Mouse (Mus musculus) liver, embryonic 13.5 days (tissue): ENCODE data around the gene Cdc20b. TPM values are rescaled to one million over a fixed set of nuclear protein-coding genes. Genes with fewer than 3 reads are reported as not detected.

Experiments
- ATAC-seq: fragments of 200-750 bp; cut with Nextera tagmentation; 2 replicates; pipeline ENCODE4 v1.8.0; 2017; ENCODE audit warnings: low read depth, mild to moderate bottlenecking, moderate number of reproducible peaks, moderate library complexity
- DNase-seq: peaks from one replicate; pipeline ENCODE4 v3.0.0; 2022
- H3K27ac ChIP-seq: fragments of 300-500 bp; sonication (generic); 2 replicates; pipeline ENCODE4 v1.5.1; 2015; ENCODE audit warnings: moderate library complexity, mild to moderate bottlenecking, inconsistent platforms
- H3K27me3 ChIP-seq: fragments of 300-500 bp; sonication (generic); 2 replicates; pipeline ENCODE4 v1.6.1; 2015; ENCODE audit warnings: mild to moderate bottlenecking, inconsistent platforms
- H3K36me3 ChIP-seq: fragments of 300-500 bp; sonication (generic); 2 replicates; pipeline ENCODE4 v1.6.1; 2015; ENCODE audit warnings: mild to moderate bottlenecking, inconsistent platforms
- H3K4me1 ChIP-seq: fragments of 300-500 bp; sonication (generic); replicated peaks from 2 replicates; pipeline ENCODE4 v1.6.1; 2015; ENCODE audit warnings: inconsistent platforms
- H3K4me2 ChIP-seq: fragments of 300-500 bp; sonication (generic); 2 replicates; pipeline ENCODE4 v1.6.1; 2015; ENCODE audit warnings: inconsistent platforms, mild to moderate bottlenecking, moderate library complexity
- H3K4me3 ChIP-seq: fragments of 300-500 bp; sonication (generic); replicated peaks from 2 replicates; pipeline ENCODE4 v1.5.1; 2015; ENCODE audit warnings: mild to moderate bottlenecking, inconsistent platforms
- H3K9ac ChIP-seq: fragments of 300-500 bp; sonication (generic); 2 replicates; pipeline ENCODE4 v1.6.1; 2015; ENCODE audit warnings: mild to moderate bottlenecking, inconsistent platforms
- H3K9me3 ChIP-seq: fragments of 300-500 bp; sonication (generic); replicated peaks from 2 replicates; pipeline ENCODE4 v1.6.1; 2016; ENCODE audit warnings: inconsistent platforms
- WGBS: fragments of 180-500 bp; shearing (Covaris S2); methylation state at CpG from one replicate; pipeline ENCODE4 v1.1.7; 2015; ENCODE audit not compliant: insufficient replicate concordance; 5-methylcytosine and 5-hydroxymethylcytosine counted together
- polyA plus RNA-seq: library from polyadenylated mRNA; unstranded; fragments of >200 nt; fragmentation: Nextera tagmentation; extraction: Ambion mirVana; gene quantifications from 2 replicates; pipeline ENCODE4 v1.2.1, GENCODE M21; 2015

Cdc20b gene
- polyA plus RNA-seq, 1 experiment from 2014 or later, result not detected

DNA sequence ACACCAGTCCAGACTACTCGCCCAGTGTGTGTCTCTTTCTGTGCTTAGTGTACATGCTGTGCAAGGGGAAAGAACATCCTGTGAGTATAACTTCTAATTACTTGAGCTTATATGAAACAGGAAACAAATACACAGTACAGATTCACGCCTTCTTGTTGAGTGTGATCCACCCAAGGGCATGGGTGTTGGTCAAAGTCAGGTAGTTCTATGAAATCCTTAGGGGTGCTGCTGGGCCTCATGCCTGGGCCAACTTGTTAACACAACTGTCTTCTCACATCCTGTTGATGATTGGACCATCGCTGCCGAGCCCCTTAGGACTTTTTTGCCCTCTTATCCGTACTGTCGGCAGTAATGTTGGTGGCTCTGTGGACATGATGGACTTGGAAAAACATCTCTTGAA, 26.8 kb downstream of the Cdc20b start:
- Histone ChIP-seq H3K4me1 (no peaks in the 10 kb centered on the region), H3K4me3 (no peak overlapping the region), H3K27ac (no peak overlapping the region), H3K36me3 (no peaks in the 10 kb centered on the region), H3K27me3 (no peaks in the 10 kb centered on the region), H3K9ac (no peak overlapping the region), H3K4me2 (no peak overlapping the region), H3K9me3 (0 out of 2 replicates have a peak, but pooled peaks cover 3% of the 10 kb centered on the region)
- WGBS, result 74% methylated on average over 6 of the region's 6 CpGs
- DNase-seq (no peak), ATAC-seq (no peak)

- H3K27me3 ChIP-seq, result no peaks in the 10 kb centered on the region
- H3K9ac ChIP-seq, result no peak overlapping the region
- no peak overlapping the region for H3K27ac ChIP-seq
- no peaks in the 10 kb centered on the region for H3K4me1 ChIP-seq
- WGBS, result 77% methylated on average over 9 of the region's 9 CpGs
- H3K9me3 ChIP-seq, result no peaks in the 10 kb centered on the region
- H3K4me2 ChIP-seq, result no peak overlapping the region
- no peaks in the 10 kb centered on the region for H3K36me3 ChIP-seq
- no peak overlapping the region for H3K4me3 ChIP-seq
- ATAC-seq, result no peak
- DNase-seq, result no peak
Observed at GRCm38 (mm10) chr13:113064542-113064941, 29.6 kb downstream of the Cdc20b start.

GRCm38 (mm10) chr13:113079021-113079420, 44.1 kb downstream of the Cdc20b start:
- DNase-seq (no peak), ATAC-seq (no peak)
- H3K27me3 ChIP-seq, result no peaks in the 10 kb centered on the region
- no peak overlapping the region for H3K9ac ChIP-seq
- H3K4me3 ChIP-seq, result no peak overlapping the region
- no peak overlapping the region for H3K4me2 ChIP-seq
- H3K27ac ChIP-seq, result no peak overlapping the region
- WGBS, result 72% methylated on average over 9 of the region's 9 CpGs
- no peaks in the 10 kb centered on the region for H3K9me3 ChIP-seq
- no peaks in the 10 kb centered on the region for H3K36me3 ChIP-seq
- no peaks in the 10 kb centered on the region for H3K4me1 ChIP-seq

- peaks cover 8% of the 10 kb centered on the region for H3K4me1 ChIP-seq
- H3K9me3 ChIP-seq, result no peaks in the 10 kb centered on the region
- no peak overlapping the region for H3K4me2 ChIP-seq
- H3K4me3 ChIP-seq, result no peak overlapping the region
- no peak for DNase-seq
- H3K27ac ChIP-seq, result no peak overlapping the region
- 49% methylated on average over 1 of the region's 1 CpGs for WGBS
- ATAC-seq, result no peak
- no peak overlapping the region for H3K9ac ChIP-seq
- no peaks in the 10 kb centered on the region for H3K27me3 ChIP-seq
- no peaks in the 10 kb centered on the region for H3K36me3 ChIP-seq
Observed at GRCm38 (mm10) chr13:113082101-113082500, 47.2 kb downstream of the Cdc20b start.

GRCm38 (mm10) chr13:113084732-113085131, 49.8 kb downstream of the Cdc20b start:
- 15% methylated on average over 5 of the region's 5 CpGs for WGBS
- Histone ChIP-seq H3K27me3 (no peaks in the 10 kb centered on the region), H3K4me1 (peaks cover 8% of the 10 kb centered on the region), H3K36me3 (no peaks in the 10 kb centered on the region), H3K27ac (no peak overlapping the region), H3K4me3 (no peak overlapping the region), H3K4me2 (no peak overlapping the region), H3K9ac (no peak overlapping the region), H3K9me3 (no peaks in the 10 kb centered on the region)
- ATAC-seq, result peak; percentile 50
- DNase-seq, result no peak

DNA sequence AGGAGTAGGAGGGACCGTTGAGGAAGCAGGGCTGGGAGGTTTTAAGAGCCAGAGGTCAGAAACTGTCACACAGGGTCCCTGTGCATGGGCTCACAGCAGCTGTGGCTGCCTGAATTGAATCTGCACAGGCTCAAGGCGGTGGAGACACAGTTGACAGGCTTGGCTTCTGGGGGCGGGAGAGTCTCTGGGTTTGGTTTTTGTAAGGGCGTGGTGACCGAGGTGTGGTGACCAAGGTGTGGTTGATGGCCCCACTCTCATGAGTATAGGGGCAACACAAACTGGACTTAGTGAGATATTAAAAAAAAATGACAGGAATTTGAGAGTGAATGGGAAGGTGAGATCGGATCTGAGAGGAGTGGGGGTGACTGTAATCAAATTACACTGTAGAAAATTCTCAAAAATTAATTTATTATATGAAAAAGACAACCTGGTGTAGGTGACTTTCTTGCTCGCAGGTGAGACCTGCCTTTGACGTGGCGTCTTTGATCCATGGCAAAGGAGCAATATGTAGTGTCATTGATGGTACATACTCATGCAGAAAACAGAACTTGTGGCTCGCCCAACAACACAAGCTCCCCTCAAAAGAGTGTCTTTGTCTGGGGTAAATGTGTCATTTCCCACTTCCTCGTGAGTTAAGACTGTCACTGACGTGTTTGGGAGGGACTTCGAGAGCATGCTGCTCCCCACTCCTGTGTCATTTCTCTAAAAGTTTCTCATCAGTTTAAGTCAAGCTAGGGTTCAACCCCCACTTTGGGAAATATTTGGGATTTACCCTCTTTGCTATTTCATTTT, 52.5 kb downstream of the Cdc20b start:
- Histone ChIP-seq H3K4me1 (peaks cover 8% of the 10 kb centered on the region), H3K4me2 (no peak overlapping the region), H3K36me3 (no peaks in the 10 kb centered on the region), H3K27me3 (no peaks in the 10 kb centered on the region), H3K9me3 (no peaks in the 10 kb centered on the region), H3K9ac (no peak overlapping the region), H3K4me3 (no peak overlapping the region), H3K27ac (no peak overlapping the region)
- DNase-seq (no peak), ATAC-seq (no peak)
- 57% methylated on average over 13 of the region's 13 CpGs for WGBS

DNA sequence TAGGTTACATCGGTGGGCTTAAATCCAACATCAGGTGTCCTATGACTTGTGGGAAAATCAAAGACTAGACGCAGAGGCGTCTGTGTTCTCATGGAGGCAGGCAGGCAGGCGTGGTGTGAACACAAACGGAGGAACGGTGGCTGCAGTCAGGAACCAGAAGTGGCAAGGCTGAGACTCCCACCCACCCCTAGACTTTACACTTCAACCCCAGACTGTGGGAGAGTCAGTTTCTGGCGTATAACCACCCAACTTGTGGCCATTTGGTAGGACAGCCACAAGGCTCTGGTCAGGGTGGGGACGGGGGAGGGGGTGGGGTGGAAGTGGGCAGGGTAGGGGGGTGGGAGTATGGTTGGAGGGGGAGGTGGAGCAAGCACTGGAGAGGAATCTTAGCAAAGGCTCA, 55.6 kb downstream of the Cdc20b start:
- Histone ChIP-seq H3K9ac (no peak overlapping the region), H3K36me3 (no peaks in the 10 kb centered on the region), H3K27me3 (no peaks in the 10 kb centered on the region), H3K4me2 (no peak overlapping the region), H3K9me3 (no peaks in the 10 kb centered on the region), H3K27ac (no peak overlapping the region), H3K4me1 (no peaks in the 10 kb centered on the region), H3K4me3 (no peak overlapping the region)
- no peak for DNase-seq
- 63% methylated on average over 8 of the region's 8 CpGs for WGBS
- ATAC-seq, result no peak

GRCm38 (mm10) chr13:113094618-113095017, 59.7 kb downstream of the Cdc20b start:
- DNase-seq, result no peak
- no peaks in the 10 kb centered on the region for H3K9me3 ChIP-seq
- no peaks in the 10 kb centered on the region for H3K36me3 ChIP-seq
- H3K27me3 ChIP-seq, result no peaks in the 10 kb centered on the region
- 50% methylated on average over 1 of the region's 1 CpGs for WGBS
- no peak overlapping the region for H3K27ac ChIP-seq
- no peaks in the 10 kb centered on the region for H3K4me1 ChIP-seq
- no peak for ATAC-seq
- H3K4me3 ChIP-seq, result no peak overlapping the region
- no peak overlapping the region for H3K4me2 ChIP-seq
- H3K9ac ChIP-seq, result no peak overlapping the region

- no peaks in the 10 kb centered on the region for H3K4me1 ChIP-seq
- no peak for ATAC-seq
- no peaks in the 10 kb centered on the region for H3K36me3 ChIP-seq
- no peak overlapping the region for H3K9ac ChIP-seq
- H3K4me3 ChIP-seq, result no peak overlapping the region
- no peak overlapping the region for H3K27ac ChIP-seq
- H3K27me3 ChIP-seq, result 0 out of 2 replicates have a peak, but pooled peaks cover 3% of the 10 kb centered on the region
- WGBS, result 54% methylated on average over 3 of the region's 3 CpGs
- H3K9me3 ChIP-seq, result no peaks in the 10 kb centered on the region
- DNase-seq, result no peak
- no peak overlapping the region for H3K4me2 ChIP-seq
Observed at GRCm38 (mm10) chr13:113097011-113097410, 62.1 kb downstream of the Cdc20b start.

DNA sequence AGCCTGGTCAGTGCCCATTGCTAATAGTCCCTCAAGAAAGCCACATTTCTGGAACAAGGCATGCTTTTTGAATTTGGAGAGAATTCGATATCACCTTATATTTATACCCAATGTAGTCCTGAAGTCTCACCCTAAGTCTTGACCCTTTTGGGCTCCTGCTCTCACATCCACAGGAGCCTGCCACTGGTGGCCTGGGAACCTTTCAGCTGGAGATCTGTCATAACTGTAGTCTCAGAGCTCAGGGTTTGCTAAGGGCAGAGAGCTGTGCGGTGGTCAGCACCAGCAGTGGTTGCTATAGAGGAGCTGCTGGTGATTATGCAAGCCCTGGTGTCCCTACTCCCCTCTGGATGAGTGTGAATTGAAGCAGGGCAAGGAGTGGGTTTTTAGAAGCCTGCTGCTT, 63.5 kb downstream of the Cdc20b start:
- no peaks in the 10 kb centered on the region for H3K4me1 ChIP-seq
- H3K4me2 ChIP-seq, result no peak overlapping the region
- ATAC-seq (no peak), DNase-seq (no peak)
- H3K27ac ChIP-seq, result no peak overlapping the region
- 0 out of 2 replicates have a peak, but pooled peaks cover 3% of the 10 kb centered on the region for H3K27me3 ChIP-seq
- H3K9me3 ChIP-seq, result no peaks in the 10 kb centered on the region
- no peak overlapping the region for H3K9ac ChIP-seq
- no peaks in the 10 kb centered on the region for H3K36me3 ChIP-seq
- H3K4me3 ChIP-seq, result no peak overlapping the region
- WGBS, result 67% methylated on average over 2 of the region's 2 CpGs

GRCm38 (mm10) chr13:113100879-113101278, 66.0 kb downstream of the Cdc20b start, which contains the start of gene Gzma:
Gzma (minus strand) TSS chr13:113100981.
- Histone ChIP-seq H3K27ac (no peak within 1 kb of the TSS), H3K9ac (no peak within 1 kb of the TSS), H3K4me1 (no peaks in the 10 kb centered on the region), H3K4me3 (no peak within 1 kb of the TSS), H3K27me3 (0 out of 2 replicates have a peak, but pooled peaks cover 3% of the 10 kb centered on the region), H3K4me2 (no peak within 1 kb of the TSS), H3K36me3 (no peaks in the 10 kb centered on the region), H3K9me3 (no peaks in the 10 kb centered on the region)
- DNase-seq, result no peak
- ATAC-seq, result no peak
- 59% methylated on average over 6 of the region's 6 CpGs for WGBS

DNA sequence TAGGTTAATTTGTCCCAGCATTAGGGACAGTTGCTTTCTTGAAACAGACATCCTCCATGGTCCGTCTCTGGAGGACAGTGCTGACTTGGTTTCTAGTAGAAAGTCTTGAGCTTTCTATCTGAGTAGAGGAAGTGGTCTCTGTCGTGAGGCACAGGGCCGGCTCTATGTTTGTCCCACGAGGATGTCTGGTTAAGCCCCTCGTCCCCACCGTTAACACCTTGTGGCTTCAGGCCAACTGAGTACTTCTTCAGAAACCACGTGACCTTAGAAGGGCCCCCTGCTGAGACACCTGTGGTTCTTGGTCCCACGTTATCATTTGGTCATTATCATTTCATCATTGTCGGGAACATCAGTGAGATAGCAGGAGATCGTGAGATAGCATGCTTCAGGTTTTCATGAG, 66.9 kb downstream of the Cdc20b start:
- Histone ChIP-seq H3K4me3 (no peak overlapping the region), H3K4me1 (no peaks in the 10 kb centered on the region), H3K27me3 (0 out of 2 replicates have a peak, but pooled peaks cover 3% of the 10 kb centered on the region), H3K4me2 (no peak overlapping the region), H3K36me3 (no peaks in the 10 kb centered on the region), H3K9ac (no peak overlapping the region), H3K9me3 (no peaks in the 10 kb centered on the region), H3K27ac (no peak overlapping the region)
- 33% methylated on average over 10 of the region's 10 CpGs for WGBS
- no peak for ATAC-seq
- no peak for DNase-seq
